Mouse (Mus musculus): ENCODE results near the gene Grb2.

The Grb2 gene

GRCm38 (mm10) chr11:115689137-115689915 lies 19.1 kb downstream of the Grb2 start:
- DNase-seq (ENCODE audit: extremely low read depth, low read depth) = no peak

DNA sequence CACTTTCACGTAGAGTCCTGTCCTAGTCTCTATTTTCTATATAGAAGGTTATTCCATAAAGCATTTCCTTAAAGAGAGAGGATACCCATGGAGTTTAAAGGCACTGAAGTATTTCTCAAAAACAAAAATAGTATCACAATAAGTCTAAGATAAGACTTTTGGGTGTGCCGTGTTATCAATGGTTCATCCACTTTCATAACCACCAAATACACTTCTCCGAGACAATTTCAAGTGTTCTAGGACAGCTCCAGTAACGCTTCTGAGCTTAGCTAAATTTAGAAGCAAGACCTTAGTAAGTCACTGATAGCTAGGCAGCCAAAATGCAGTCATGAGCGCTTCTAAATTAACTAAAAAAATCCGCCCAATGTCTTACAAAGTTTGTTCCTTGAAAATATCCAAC lies 22.0 kb downstream of the Grb2 start:
- DNase-seq (ENCODE audit: extremely low read depth, low read depth) = no peak

- DNase-seq (ENCODE audit: extremely low read depth, low read depth) = no peak
Observed at GRCm38 (mm10) chr11:115685954-115686353, 22.4 kb downstream of the Grb2 start.

- DNase-seq (ENCODE audit: extremely low read depth, low read depth) = no peak
Observed at GRCm38 (mm10) chr11:115684877-115685276, 23.5 kb downstream of the Grb2 start.

DNA sequence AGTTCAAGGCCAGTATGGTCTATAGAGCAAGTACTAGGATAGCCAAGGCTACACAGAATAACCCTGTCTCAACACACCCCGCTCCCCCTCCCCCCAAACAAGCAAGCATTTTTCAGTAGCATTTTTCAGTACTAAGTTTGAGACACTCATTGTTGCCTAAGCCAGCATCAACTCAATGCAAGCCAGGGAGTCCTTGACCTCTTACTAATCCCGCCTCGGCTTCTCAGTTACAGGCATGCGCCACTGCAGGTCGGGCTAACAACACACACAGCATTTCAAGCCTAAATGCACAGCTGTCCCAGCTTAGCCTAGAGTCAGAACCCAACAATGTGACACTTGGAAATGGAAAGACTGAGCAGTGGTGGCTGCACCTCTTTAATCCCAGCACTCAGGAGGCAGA lies 25.1 kb downstream of the Grb2 start:
- DNase-seq (ENCODE audit: extremely low read depth, low read depth) = no peak

DNA sequence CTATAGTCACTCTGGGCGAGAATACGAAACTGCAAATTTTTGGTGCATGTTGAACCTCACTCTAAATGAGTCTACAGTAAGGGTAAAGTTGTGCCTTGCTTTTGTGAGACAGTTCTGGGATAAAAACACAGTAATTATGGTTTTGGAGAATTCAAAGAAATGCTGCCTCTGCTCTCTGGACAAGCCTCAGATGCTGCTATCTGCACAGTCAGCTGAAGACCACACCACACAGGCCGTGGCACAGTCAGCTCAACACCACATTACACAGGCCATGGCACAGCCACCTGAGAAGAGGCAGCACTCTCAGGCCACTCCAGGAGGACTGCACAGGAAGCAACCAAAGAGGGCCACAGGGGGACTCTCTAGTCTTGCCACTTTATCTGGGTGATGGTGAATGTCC lies 26.0 kb downstream of the Grb2 start:
- no peak for DNase-seq (ENCODE audit: extremely low read depth, low read depth)

- DNase-seq (ENCODE audit: extremely low read depth, low read depth) = no peak
Observed at GRCm38 (mm10) chr11:115679554-115680238, 28.7 kb downstream of the Grb2 start.

DNA sequence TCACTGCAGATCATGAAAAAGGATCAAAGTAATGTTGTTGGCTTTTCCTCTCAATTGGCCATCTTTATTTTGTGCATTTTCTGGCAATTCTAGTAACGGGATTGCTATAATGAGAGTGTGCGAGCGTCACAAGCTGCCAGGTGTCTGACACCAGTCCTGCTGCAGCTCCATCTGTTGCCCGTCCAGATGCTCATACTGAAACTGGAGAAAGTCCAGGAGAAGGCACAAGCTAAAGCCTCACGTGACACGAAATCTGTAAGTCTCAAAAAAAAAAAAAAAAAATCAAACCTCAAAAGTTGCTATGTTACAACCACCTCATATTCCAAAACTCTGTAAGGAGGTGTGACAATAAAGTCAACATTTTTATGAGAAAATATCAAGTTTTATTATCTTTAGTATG lies 29.5 kb downstream of the Grb2 start:
- no peak for DNase-seq (ENCODE audit: extremely low read depth, low read depth)

GRCm38 (mm10) chr11:115677511-115677910 lies 30.9 kb downstream of the Grb2 start:
- DNase-seq (ENCODE audit: extremely low read depth, low read depth) = no peak

DNA sequence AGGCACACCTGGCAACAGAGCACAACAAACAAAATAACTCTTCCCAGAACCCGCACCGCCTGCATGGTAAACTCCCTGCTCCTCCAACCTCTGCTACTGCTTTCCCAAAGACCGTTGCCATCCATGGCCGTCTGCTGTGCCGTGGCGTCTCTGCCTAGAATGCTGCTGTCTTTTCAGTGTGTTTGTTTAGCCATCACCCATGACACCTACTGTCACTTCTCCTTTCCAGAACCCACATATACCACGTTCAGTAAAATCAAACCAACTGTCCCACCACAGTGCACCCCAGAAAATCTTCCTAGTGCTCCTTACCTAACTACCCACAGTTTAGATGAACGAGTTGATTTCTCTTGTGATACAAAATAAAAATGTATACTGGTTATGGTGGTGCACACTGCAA lies 31.7 kb downstream of the Grb2 start:
- no peak for DNase-seq (ENCODE audit: extremely low read depth, low read depth)

- DNase-seq (ENCODE audit: extremely low read depth, low read depth) = peak; percentile 66
Observed at GRCm38 (mm10) chr11:115674235-115674865, 34.0 kb downstream of the Grb2 start.

DNA sequence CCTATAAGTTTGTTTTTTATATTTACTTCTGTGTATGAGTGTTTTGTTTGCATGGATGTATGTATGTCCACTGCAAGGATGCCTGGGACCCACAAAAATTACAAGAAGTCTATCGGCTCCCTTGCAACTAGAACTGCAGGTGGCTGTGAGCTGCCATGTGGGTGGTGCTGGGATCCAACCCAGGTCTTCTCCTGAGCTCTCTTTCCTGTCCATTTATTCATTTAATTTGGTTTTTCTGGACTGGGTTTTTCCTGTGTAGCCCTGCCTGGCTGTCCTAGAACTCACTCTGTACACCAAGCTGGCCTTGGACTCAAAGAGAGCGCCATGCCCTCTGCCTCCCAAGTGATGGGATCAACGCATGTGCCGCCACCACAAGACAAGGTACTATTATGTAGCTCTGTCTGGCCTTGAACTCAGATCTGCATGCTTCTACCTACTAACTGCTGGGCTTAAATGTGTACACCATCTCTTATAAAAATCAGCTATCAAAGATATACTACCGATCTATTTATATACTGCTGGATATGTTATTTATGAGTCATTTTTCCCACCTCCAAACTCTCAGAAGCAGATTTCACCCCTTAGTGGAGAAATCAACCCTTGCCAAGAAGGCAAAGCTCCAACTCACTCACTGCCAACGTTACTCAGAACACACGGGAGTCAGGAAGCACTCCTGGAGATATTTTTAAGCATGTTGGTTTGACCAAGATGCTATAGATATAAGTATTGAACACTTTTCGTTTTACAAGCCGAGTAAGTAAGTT lies 34.7 kb downstream of the Grb2 start:
- DNase-seq (ENCODE audit: extremely low read depth, low read depth) = no peak

GRCm38 (mm10) chr11:115672226-115672987 lies 36.0 kb downstream of the Grb2 start:
- DNase-seq (ENCODE audit: extremely low read depth, low read depth) = no peak

DNA sequence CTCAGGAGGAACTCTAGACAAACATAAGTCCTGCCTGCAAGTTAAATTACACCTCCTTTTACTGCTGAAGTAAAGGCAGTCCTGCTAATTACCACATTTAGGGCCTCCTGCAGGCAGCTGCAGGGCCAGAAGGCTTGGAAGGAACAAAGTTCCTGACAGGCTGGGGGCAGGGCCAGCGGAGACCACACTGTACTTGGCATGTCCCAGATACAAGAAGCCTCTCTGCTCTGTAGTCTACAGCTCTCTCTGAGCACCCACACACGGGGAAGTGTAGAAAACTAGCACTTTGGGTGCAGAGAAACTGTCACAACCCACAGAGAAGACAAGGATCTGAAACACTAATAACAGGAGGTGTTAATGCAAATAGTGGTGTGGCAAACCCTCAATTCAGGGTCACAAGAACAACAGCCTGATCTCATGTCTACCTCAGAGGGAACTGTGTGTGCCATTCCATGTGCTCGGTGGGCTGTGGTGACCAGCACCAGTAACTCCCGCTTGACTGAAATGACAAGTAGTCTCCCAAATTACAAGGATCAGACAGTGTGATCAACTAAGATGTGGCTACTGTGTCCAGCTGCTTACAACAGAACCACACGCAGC lies 37.8 kb downstream of the Grb2 start:
- no peak for DNase-seq (ENCODE audit: extremely low read depth, low read depth)

GRCm38 (mm10) chr11:115663676-115664335 lies 44.6 kb downstream of the Grb2 start:
- no peak for DNase-seq (ENCODE audit: extremely low read depth, low read depth)

- DNase-seq (ENCODE audit: extremely low read depth, low read depth) = no peak
Observed at GRCm38 (mm10) chr11:115660376-115660775, 48.0 kb downstream of the Grb2 start.

- no peak for DNase-seq (ENCODE audit: extremely low read depth, low read depth)
Observed at GRCm38 (mm10) chr11:115658521-115658920, 49.9 kb downstream of the Grb2 start.

DNA sequence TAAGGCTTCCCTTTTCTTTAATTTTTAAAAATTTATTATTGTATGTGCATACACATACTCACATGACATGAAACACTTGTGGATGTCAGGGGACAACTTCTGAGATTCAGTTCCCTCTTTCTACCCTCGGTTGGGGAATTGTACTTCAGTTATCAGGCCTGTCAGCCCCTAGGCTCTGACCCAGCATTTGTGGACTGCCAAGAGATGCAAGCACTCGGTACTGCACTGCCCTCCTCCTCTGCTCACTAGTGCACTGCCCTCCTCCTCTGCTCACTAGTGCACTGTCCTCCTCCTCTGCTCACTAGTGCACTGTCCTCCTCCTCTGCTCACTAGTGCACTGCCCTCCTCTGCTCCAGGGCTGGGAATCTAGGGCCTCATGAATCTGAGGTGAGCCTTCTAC lies 54.3 kb downstream of the Grb2 start:
- DNase-seq (ENCODE audit: extremely low read depth, low read depth) = no peak

GRCm38 (mm10) chr11:115653194-115653593 lies 55.2 kb downstream of the Grb2 start:
- DNase-seq (ENCODE audit: extremely low read depth, low read depth) = no peak

- no peak for DNase-seq (ENCODE audit: extremely low read depth, low read depth)
Observed at GRCm38 (mm10) chr11:115651680-115652079, 56.7 kb downstream of the Grb2 start.

Data from MEL-GATA-1-ER (cell line).